Mouse (Mus musculus): ENCODE results near the gene Dpp7. TPM values are rescaled to one million over a fixed set of nuclear protein-coding genes. Genes with fewer than 3 reads are reported as not detected.

Gene Dpp7
- total and polyA plus RNA-seq, 3 experiments, result 16.2 to 21.0 (median 20.9) TPM

GRCm38 (mm10) chr2:25384492-25384891, 28.3 kb upstream of the Dpp7 start:
- peaks cover 22% of the 10 kb centered on the region for H3K27me3 ChIP-seq (replicated peaks)
- TF ChIP-seq MAZ (IDR thresholded peaks at IDR 0.05; ENCODE audit: low read depth, low read length) (no peak), CHD1 (IDR thresholded peaks at IDR 0.05; ENCODE audit: low read depth, low read length) (no peak), ZC3H11A (IDR thresholded peaks at IDR 0.05; ENCODE audit: low read depth, low read length) (no peak), E2F4 (IDR thresholded peaks at IDR 0.05; ENCODE audit: insufficient replicate concordance, low read depth, low read length) (no peak), POLR2A (IDR thresholded peaks at IDR 0.05; ENCODE audit: low read depth, low read length) (no peak), MXI1 (IDR thresholded peaks at IDR 0.05; ENCODE audit: low read depth, low read length) (no peak), UBTF (IDR thresholded peaks at IDR 0.05; ENCODE audit: low read depth, low read length) (no peak), MAFK (IDR thresholded peaks at IDR 0.05; ENCODE audit: insufficient replicate concordance, low read length) (no peak), ETS1 (conservative IDR thresholded peaks at IDR 0.05; ENCODE audit: low read depth, low read length) (no peak), RAD21 (IDR thresholded peaks at IDR 0.05; ENCODE audit: low read depth, low read length) (no peak), EP300 (IDR thresholded peaks at IDR 0.05; ENCODE audit: low read length) (no peak), BHLHE40 (IDR thresholded peaks at IDR 0.05; ENCODE audit: low read depth, low read length) (no peak), IRF4 (IDR thresholded peaks at IDR 0.05; ENCODE audit: low read depth, low read length) (no peak), GABPA (IDR thresholded peaks at IDR 0.05; ENCODE audit: insufficient replicate concordance, low read depth, low read length) (no peak), MYC (IDR thresholded peaks at IDR 0.05; ENCODE audit: low read depth, low read length) (no peak), NELFE (IDR thresholded peaks at IDR 0.05; ENCODE audit: low read depth, low read length) (no peak)
- peaks cover 2 to 5% of the 10 kb centered on the region in 2 experiments; a peak in 2 of 4 replicates for H3K4me1 ChIP-seq (ENCODE audit: control insufficient read depth in 1 of 2, insufficient read depth in 2 of 2)
- dilution Hi-C loops (cut with MboI; ENCODE audit: extremely low pct_ligation_motif_present, extremely low pct_unique_long_range_greater_than_20kb, low sequenced_read_pairs), result no loop called here
- H3K36me3 ChIP-seq (replicated peaks in 1 of 2; ENCODE audit: control insufficient read depth in 1 of 2, insufficient read depth in 1 of 2, low read length in 1 of 2), result no peaks in the 10 kb centered on the region
- H3K79me2 ChIP-seq (replicated peaks; ENCODE audit: control insufficient read depth, extremely low read depth, insufficient read depth, poor library complexity, severe bottlenecking), result no peaks in the 10 kb centered on the region
- no peak overlapping the region for H3K4me3 ChIP-seq (replicated peaks in 1 of 3; ENCODE audit: low read depth in 2 of 3, low read length in 2 of 3, poor library complexity in 1 of 3)
- DNase-seq (ENCODE audit: extremely low read depth), result no peak
- H3K27ac ChIP-seq (ENCODE audit: insufficient read depth, low read depth), result no peak overlapping the region
- in situ Hi-C loops (cut with MboI; ENCODE audit: low pct_ligation_motif_present, low pct_unique_long_range_greater_than_20kb, low sequenced_read_pairs), result no loop called here
- no peaks in the 10 kb centered on the region for H3K9me3 ChIP-seq (replicated peaks; ENCODE audit: low read length)
- no peak overlapping the region for H3K4me2 ChIP-seq (ENCODE audit: insufficient read depth, low read depth, poor library complexity, severe bottlenecking)
- no peak overlapping the region for H3K9ac ChIP-seq (ENCODE audit: insufficient read depth, low read depth)

GRCm38 (mm10) chr2:25376589-25376988, 20.4 kb upstream of the Dpp7 start:
- Histone ChIP-seq H3K79me2 (replicated peaks; ENCODE audit: control insufficient read depth, extremely low read depth, insufficient read depth, poor library complexity, severe bottlenecking) (no peaks in the 10 kb centered on the region), H3K4me3 (replicated peaks in 1 of 3; ENCODE audit: low read depth in 2 of 3, low read length in 2 of 3, poor library complexity in 1 of 3) (no peak overlapping the region), H3K36me3 (replicated peaks in 1 of 2; ENCODE audit: control insufficient read depth in 1 of 2, insufficient read depth in 1 of 2, low read length in 1 of 2) (peaks cover 23 to 47% of the 10 kb centered on the region in 2 experiments), H3K4me2 (ENCODE audit: insufficient read depth, low read depth, poor library complexity, severe bottlenecking) (no peak overlapping the region), H3K4me1 (ENCODE audit: control insufficient read depth in 1 of 2, insufficient read depth in 2 of 2) (peaks cover 12 to 16% of the 10 kb centered on the region in 2 experiments), H3K27ac (ENCODE audit: insufficient read depth, low read depth) (no peak overlapping the region), H3K9ac (ENCODE audit: insufficient read depth, low read depth) (no peak overlapping the region), H3K9me3 (replicated peaks; ENCODE audit: low read length) (no peaks in the 10 kb centered on the region), H3K27me3 (replicated peaks) (no peaks in the 10 kb centered on the region)
- in situ Hi-C loops (cut with MboI; ENCODE audit: low pct_ligation_motif_present, low pct_unique_long_range_greater_than_20kb, low sequenced_read_pairs), result no loop called here
- peak; percentile 51 for DNase-seq (ENCODE audit: extremely low read depth)
- TF ChIP-seq CHD2 (IDR thresholded peaks at IDR 0.05; ENCODE audit: low read length) (no peak), SMC3 (IDR thresholded peaks at IDR 0.05; ENCODE audit: low read depth, low read length) (peak; percentile 74), TBP (conservative IDR thresholded peaks at IDR 0.05; ENCODE audit: low read depth, low read length) (no peak), EP300 (IDR thresholded peaks at IDR 0.05; ENCODE audit: low read length) (no peak), BHLHE40 (IDR thresholded peaks at IDR 0.05; ENCODE audit: low read depth, low read length) (no peak), RAD21 (IDR thresholded peaks at IDR 0.05; ENCODE audit: low read depth, low read length) (peak; percentile 70), MAZ (IDR thresholded peaks at IDR 0.05; ENCODE audit: low read depth, low read length) (no peak), CTCF (conservative IDR thresholded peaks at IDR 0.05 in 1 of 2, IDR thresholded peaks at IDR 0.05 in 1 of 2; ENCODE audit: low read depth in 2 of 2, low read length in 2 of 2) (peak; percentile 83 to 84), USF2 (conservative IDR thresholded peaks at IDR 0.05; ENCODE audit: low read depth, low read length) (no peak)
- dilution Hi-C loops (cut with MboI; ENCODE audit: extremely low pct_ligation_motif_present, extremely low pct_unique_long_range_greater_than_20kb, low sequenced_read_pairs), result no loop called here

Measured in CH12.LX (cell line).